Mouse (Mus musculus) T-cell, adult 66 days (primary cell): ENCODE data around the gene Ddx4. TPM values are rescaled to one million over a fixed set of nuclear protein-coding genes. Genes with fewer than 3 reads are reported as not detected.

Experiments used
- total RNA-seq, 2 experiments: library from RNA; stranded (reverse); gene quantifications; 3 replicates in 1 of 2; 4 replicates in 1 of 2; pipeline ENCODE4 v1.2.4; 2023

The Ddx4 gene
- total RNA-seq, result not detected

GRCm38 (mm10) chr13:112652205-112652604 lies at the start of gene Ddx4:
Gene Ddx4 (minus strand): TSS chr13:112652475.

GRCm38 (mm10) chr13:112660574-112661381 lies 8.5 kb upstream of the Ddx4 start, which contains the start of gene Slc38a9:
Gene Slc38a9 (plus strand): TSS chr13:112660751.

DNA sequence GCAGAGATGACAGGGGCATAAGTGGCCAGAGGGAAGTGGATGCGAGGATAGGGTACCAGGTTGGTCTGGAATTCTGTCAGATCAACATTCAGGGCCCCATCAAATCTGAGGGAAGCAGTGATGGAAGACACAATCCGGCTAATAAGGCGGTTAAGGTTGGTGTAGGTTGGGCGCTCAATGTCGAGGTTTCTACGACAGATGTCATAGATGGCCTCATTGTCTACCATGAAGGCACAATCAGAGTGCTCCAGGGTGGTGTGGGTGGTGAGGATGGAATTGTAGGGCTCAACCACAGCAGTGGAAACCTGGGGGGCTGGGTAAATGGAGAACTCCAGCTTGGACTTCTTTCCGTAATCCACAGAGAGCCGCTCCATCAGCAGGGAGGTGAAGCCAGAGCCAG lies 58.0 kb downstream of the Ddx4 start, which contains the start of gene Il31ra:
Gene Il31ra, minus strand, starts transcription at position 101 of the 400 bp plus-strand sequence.

Other genes with a start within 250 kb of the Ddx4 start
- gene Il6st, start 188.4 kb downstream of the Ddx4 start, total RNA-seq, result 100 to 1,000 TPM; 277 to 292 TPM
- under 1 TPM in 1 of 2 experiments, not detected in 1; 0.33 TPM for gene Il31ra, start 58.1 kb downstream of the Ddx4 start, total RNA-seq
- gene Slc38a9, start 8.3 kb upstream of the Ddx4 start, total RNA-seq, result 10 to 100 TPM; 38.3 to 41.2 TPM
- under 1 TPM in 1 of 2 experiments, not detected in 1; 0.59 TPM for gene Plpp1, start 148.3 kb upstream of the Ddx4 start, total RNA-seq